Mouse (Mus musculus): ENCODE measurements around the gene Hyal2.

DNA sequence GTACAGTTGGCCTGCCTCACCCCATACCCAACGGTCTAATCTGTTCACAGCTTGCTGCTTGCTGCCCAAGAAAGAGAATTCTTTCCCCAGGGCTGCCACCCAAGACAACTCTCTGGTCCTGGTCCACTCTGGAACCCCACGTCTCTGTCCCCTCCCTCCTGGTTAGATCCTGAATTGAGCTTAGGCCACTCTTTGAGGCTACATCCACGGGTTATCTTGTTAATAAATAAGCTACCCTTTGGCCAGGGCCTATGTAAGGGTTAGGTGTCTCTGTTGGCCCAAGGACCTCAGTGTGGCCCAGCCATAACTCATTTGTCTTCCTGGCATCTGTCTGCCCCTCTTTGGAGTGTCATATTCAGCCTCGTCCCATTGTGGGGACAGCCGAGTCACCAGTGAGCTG lies 30.6 kb downstream of the Hyal2 start:
- TF ChIP-seq CTCF (IDR thresholded peaks at IDR 0.05; ENCODE audit: borderline replicate concordance, control insufficient read depth, extremely low read depth, insufficient read depth, low read length, poor library complexity) = no peak
- no peak for TF ChIP-seq POLR2A (IDR thresholded peaks at IDR 0.05; ENCODE audit: control insufficient read depth, extremely low read depth, insufficient read depth, low read length, poor library complexity)

All from thymus, adult 2 months (tissue).